Mouse (Mus musculus) kidney, adult 2 months (tissue): ENCODE measurements around the gene Adcy6. TPM values are rescaled to one million over a fixed set of nuclear protein-coding genes. Genes with fewer than 3 reads are reported as not detected.

Source experiments
- DNase-seq: peaks from one replicate; pipeline ENCODE4 v3.0.0; 2021
- H3K27ac ChIP-seq: fragments of 200-500 bp; 2 replicates; pipeline ENCODE4 v1.5.1; 2012; ENCODE audit warnings: low read depth, low read length, control low read depth, inconsistent platforms; ENCODE audit not compliant: insufficient read depth
- H3K27me3 ChIP-seq: fragments of 200-500 bp; replicated peaks from 2 replicates; pipeline ENCODE4 v1.6.1; 2012; ENCODE audit warnings: mild to moderate bottlenecking, moderate library complexity, low read length, inconsistent platforms; ENCODE audit not compliant: control insufficient read depth, insufficient read depth
- H3K36me3 ChIP-seq: fragments of 200-500 bp; 2 replicates; pipeline ENCODE4 v1.6.1; 2012; ENCODE audit warnings: mild to moderate bottlenecking, moderate library complexity, low read length, inconsistent platforms; ENCODE audit not compliant: control insufficient read depth, insufficient read depth
- H3K4me1 ChIP-seq: fragments of 200-500 bp; 2 replicates; pipeline ENCODE4 v1.6.1; 2011; ENCODE audit warnings: low read length; ENCODE audit not compliant: control insufficient read depth, insufficient read depth
- H3K4me3 ChIP-seq: fragments of 200-500 bp; 2 replicates; pipeline ENCODE4 v1.5.1; 2011; ENCODE audit warnings: mild to moderate bottlenecking, low read depth, low read length, control low read depth; ENCODE audit not compliant: insufficient read depth
- CTCF ChIP-seq: fragments of 200-500 bp; conservative IDR thresholded peaks from 2 replicates; pipeline ENCODE4 v1.5.1; 2011; ENCODE audit warnings: low read depth, mild to moderate bottlenecking, control low read depth, low read length, moderate library complexity, mixed read lengths; ENCODE audit not compliant: insufficient read depth, insufficient read length
- POLR2A ChIP-seq: fragments of 200-500 bp; IDR thresholded peaks from one replicate; pipeline ENCODE4 v1.6.1; 2011; ENCODE audit warnings: low read depth, low read length, control low read depth
- WGBS: fragments of 180-500 bp; shearing (Covaris S2); methylation state at CpG from one replicate; pipeline ENCODE4 v1.1.7; 2018; 5-methylcytosine and 5-hydroxymethylcytosine counted together
- polyA plus RNA-seq: library from polyadenylated mRNA; depleted of rRNA; stranded (reverse); fragments of >200 nt; gene quantifications from 2 replicates; pipeline ENCODE4 v1.2.3, GENCODE M21; 2012

Gene Adcy6
- polyA plus RNA-seq, 1 experiment: 98.7 TPM

- H3K27ac ChIP-seq: peak overlapping the region; percentile 27; the same call in 1 of the 2 replicates
- H3K4me1 ChIP-seq: peaks cover 4% of the 10 kb centered on the region; the same call in 1 of the 2 replicates
- H3K36me3 ChIP-seq: no peaks in the 10 kb centered on the region
- H3K27me3 ChIP-seq: no peaks in the 10 kb centered on the region
- no peak overlapping the region for H3K4me3 ChIP-seq
- TF ChIP-seq CTCF (no peak), POLR2A (no peak)
- no peak for DNase-seq
- 77% methylated on average over 4 of the region's 4 CpGs for WGBS
Observed at GRCm38 (mm10) chr15:98569795-98570365, 40.0 kb downstream of the Adcy6 start.

GRCm38 (mm10) chr15:98569216-98569615, 40.7 kb downstream of the Adcy6 start:
- DNase-seq: peak; percentile 40
- H3K4me3 ChIP-seq: no peak overlapping the region
- TF ChIP-seq CTCF (no peak), POLR2A (no peak)
- peak overlapping the region; percentile 1; the same call in 1 of the 2 replicates for H3K27ac ChIP-seq
- no peaks in the 10 kb centered on the region for H3K27me3 ChIP-seq
- no peaks in the 10 kb centered on the region for H3K36me3 ChIP-seq
- peaks cover 4% of the 10 kb centered on the region; the same call in 1 of the 2 replicates for H3K4me1 ChIP-seq
- WGBS: 50% methylated on average over 7 of the region's 7 CpGs

- TF ChIP-seq CTCF (no peak), POLR2A (no peak)
- WGBS: 5% methylated on average over 22 of the region's 22 CpGs
- Histone ChIP-seq H3K27ac (peak overlapping the region; percentile 61; the same call in 1 of the 2 replicates), H3K4me3 (peak overlapping the region; percentile 61), H3K27me3 (no peaks in the 10 kb centered on the region), H3K36me3 (no peaks in the 10 kb centered on the region), H3K4me1 (peaks cover 4% of the 10 kb centered on the region; the same call in 1 of the 2 replicates)
- DNase-seq: peak; percentile 31
Observed at GRCm38 (mm10) chr15:98568256-98569033, 41.4 kb downstream of the Adcy6 start.

DNA sequence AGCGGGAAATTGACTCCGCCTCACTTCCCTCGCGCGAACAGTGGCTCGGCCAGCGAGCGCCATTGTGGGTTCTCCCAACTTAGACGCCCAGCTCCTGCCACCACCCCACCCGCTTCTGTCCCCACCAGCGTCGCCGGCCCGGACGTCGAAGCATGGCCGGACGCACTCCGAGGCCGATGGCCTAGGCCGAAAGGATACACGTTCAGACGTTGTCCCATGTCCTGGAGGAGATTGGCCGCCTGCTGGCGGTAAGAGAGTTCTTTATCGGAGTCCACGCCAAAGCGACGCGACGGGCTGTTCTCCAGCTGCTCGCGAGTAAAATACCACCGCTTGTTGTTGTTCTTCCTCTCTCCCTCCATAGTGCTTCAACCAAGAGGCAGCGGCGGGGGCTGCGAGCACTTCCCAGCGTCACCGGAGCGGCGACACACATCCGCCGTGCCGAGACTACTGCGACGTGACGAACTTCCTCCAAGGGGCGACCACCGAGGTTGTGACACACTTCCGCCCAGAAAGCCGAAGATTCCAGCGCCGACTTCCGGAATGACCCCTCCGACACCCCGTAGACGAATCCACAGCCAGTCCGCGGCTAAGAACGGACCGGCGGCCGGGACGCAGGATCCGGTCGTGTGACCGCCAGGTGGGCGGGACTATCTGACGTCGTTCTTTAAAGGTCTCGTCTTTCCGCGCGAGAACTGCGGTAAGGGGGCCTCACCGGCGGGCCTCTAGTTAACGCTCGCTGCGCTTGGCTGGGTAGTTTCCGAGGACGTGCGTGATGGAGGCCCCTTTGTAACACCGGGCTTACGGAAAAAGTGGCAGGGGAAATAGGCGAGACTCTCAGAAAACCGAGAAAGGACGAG, 42.4 kb downstream of the Adcy6 start:
- under 1% methylated on average over 88 of the region's 88 CpGs for WGBS

DNA sequence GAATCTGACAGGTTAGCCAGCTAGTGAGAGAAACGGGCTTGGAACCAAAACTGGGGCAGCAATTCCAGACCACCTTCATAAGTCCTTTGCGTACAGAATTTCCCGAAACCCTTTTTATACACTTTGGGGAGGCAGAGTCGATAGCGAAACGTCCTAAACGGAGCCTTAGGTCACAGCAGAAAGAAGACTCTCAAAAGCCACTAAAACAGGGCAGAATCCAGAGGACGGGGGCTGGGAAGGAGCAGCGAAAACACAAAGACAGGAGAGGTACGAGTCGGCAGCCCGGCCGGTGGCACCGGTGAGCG, 43.0 kb downstream of the Adcy6 start:
- no peaks in the 10 kb centered on the region for H3K36me3 ChIP-seq
- no peaks in the 10 kb centered on the region for H3K27me3 ChIP-seq
- peak overlapping the region; percentile 89 for H3K4me3 ChIP-seq
- TF ChIP-seq POLR2A (no peak), CTCF (no peak)
- no peak for DNase-seq
- H3K27ac ChIP-seq: peak overlapping the region; percentile 85
- H3K4me1 ChIP-seq: peaks cover 4% of the 10 kb centered on the region; the same call in 1 of the 2 replicates
- under 1% methylated on average over 15 of the region's 15 CpGs for WGBS

More for the DNA sequence above, 42.4 kb downstream of the Adcy6 start:
- H3K36me3 ChIP-seq: no peaks in the 10 kb centered on the region
- H3K4me3 ChIP-seq: peak overlapping the region; percentile 89
- DNase-seq: peak; percentile 100
- H3K4me1 ChIP-seq: peaks cover 4% of the 10 kb centered on the region; the same call in 1 of the 2 replicates
- peak; percentile 85 for TF ChIP-seq POLR2A
- TF ChIP-seq CTCF: peak; percentile 33; the same call in 1 of the 2 replicates
- H3K27ac ChIP-seq: peak overlapping the region; percentile 85
- H3K27me3 ChIP-seq: no peaks in the 10 kb centered on the region

GRCm38 (mm10) chr15:98557186-98557585, 52.7 kb downstream of the Adcy6 start:
- no peaks in the 10 kb centered on the region for H3K4me1 ChIP-seq
- H3K27me3 ChIP-seq: no peaks in the 10 kb centered on the region
- 87% methylated on average over 5 of the region's 5 CpGs for WGBS
- DNase-seq: no peak
- TF ChIP-seq POLR2A (no peak), CTCF (no peak)
- H3K27ac ChIP-seq: no peak overlapping the region
- no peak overlapping the region for H3K4me3 ChIP-seq
- peaks cover 8% of the 10 kb centered on the region; the same call in 1 of the 2 replicates for H3K36me3 ChIP-seq
